Mouse (Mus musculus): ENCODE measurements around the gene Nectin2. TPM values are rescaled to one million over a fixed set of nuclear protein-coding genes. Genes with fewer than 3 reads are reported as not detected.

The Nectin2 gene
- total RNA-seq, 1 experiment from 2014 or later = 90.1 TPM

DNA sequence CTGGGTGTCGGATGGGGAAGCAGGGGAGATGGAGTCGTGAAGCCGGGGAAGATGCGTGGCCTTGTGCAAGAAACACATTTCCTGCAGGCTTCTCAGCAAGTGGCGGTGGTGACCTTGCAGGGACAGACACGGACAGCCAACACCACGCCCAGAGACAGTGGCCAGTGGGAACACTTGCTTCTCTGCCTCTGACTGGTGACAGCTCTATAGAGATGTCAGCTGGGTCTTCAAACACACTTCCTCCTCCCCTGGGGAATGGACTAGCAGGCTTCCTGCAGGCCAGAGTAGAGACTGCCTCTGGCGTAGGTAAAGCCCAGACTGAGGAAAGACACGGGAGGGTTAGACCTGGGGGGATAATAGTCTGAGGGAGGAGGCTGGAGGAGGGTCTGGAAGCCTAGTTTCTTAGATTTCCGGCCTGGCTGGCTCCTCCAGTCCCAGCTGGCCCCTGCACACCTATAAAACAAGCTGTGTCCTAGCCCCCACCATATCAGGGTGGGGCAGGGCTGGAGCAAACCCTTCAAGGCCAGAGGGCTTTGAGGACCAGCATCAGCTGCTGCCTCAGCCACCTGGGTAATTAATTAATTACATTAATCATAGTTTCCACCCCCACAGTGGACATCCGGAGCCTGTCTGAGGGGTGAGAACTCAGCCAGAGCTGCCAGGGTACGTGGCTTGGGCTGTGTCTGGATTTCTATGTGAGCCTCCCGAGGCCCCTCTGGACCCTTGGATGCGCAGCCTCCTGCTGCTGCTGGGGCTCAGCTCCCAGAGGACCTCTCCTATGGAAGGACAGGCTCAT, 5.5 kb downstream of the Nectin2 start:
- DNase-seq = peak; percentile 84

DNA sequence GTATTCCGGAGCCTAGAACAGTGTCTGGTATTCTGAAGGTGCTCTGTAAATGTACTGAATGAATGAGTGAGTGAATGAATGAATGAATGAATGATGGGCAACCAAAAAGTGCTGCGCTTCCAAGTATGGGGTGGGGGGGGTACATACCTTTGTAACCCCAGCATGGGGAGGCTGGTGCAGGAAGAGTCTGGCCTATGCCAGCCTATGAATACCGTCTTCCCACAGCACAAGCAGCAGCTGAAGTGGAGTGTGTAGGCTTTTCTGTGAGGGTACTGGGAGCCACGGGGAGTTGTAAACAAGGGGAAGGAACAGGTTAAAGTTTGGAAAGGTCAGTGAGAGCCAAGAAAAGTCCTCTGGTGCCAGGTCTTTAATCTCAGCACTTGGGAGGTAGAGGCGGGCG, 6.5 kb downstream of the Nectin2 start:
- no peak for DNase-seq

DNA sequence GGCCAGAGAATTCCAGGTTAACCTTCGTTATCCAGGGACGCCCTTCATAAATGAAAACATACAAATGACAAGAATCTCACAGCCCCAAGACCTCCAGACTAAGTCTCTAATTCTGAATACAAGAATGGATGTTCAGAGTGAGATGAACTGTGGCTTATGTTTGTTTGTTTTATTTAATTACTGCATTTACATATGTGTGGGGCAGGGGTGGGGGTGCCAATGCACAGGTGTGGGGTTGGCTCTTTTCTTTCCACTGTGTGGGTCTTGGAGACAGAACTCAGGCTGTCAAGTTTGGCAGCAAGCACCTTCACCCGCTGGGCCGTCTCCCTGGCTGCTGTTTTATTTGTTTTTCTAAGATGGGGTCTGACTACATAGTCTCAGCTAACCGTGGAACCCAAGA, 7.8 kb downstream of the Nectin2 start:
- DNase-seq = no peak

DNA sequence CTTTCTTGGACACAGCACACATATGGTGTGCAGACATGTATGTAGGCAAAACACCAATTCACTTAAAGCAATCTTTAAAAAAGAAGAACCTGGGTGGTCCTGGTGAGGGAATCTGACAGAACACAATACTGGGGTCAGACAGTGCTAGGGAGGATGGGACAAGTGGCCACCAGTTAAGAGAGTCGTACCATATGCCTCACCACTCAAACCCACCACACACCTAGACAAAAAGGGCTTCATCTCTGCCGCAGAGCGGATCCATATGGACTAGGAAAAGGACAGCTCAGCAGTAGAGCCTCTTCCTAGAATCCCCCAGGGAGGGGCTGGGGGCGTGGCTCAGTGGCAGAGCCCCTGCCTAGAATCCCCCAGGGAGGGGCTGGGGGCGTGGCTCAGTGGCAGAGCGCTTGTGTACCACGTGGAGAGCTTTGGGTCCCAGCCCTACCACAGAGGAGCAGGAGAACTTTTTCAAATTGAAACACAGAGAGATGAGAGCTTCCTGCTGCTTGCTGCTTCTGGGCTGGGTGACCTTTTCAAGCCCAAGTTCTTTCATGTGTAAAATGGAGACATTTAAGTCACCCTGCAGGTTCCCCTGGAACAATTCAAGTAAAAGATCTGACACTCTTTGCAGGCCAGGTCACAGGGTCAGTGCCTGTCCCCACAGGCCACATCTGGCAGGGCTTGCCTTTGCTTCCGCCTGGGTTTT, 8.8 kb downstream of the Nectin2 start:
- DNase-seq = peak; percentile 74

DNA sequence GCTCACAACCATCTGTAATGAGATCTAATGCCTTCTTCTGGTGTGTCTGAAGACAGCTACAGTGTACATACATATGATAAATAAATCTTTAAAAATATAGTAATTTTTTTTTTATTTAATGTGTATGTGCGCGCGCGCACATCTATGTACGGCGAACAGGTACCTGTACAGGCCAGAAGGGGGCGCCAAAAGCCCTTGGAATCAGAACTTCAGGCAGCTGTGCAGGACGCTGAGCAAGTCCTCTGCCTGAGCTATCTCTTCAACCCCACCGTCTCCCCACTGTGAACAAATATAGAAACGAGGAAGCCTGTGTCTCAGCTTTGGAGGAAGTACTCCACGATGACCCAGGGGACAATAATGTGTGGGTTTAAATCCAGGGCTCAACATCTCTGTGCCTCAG, 10.0 kb downstream of the Nectin2 start:
- DNase-seq = peak; percentile 63

GRCm38 (mm10) chr7:19738771-19739170, 11.5 kb downstream of the Nectin2 start:
- no peak for DNase-seq

DNA sequence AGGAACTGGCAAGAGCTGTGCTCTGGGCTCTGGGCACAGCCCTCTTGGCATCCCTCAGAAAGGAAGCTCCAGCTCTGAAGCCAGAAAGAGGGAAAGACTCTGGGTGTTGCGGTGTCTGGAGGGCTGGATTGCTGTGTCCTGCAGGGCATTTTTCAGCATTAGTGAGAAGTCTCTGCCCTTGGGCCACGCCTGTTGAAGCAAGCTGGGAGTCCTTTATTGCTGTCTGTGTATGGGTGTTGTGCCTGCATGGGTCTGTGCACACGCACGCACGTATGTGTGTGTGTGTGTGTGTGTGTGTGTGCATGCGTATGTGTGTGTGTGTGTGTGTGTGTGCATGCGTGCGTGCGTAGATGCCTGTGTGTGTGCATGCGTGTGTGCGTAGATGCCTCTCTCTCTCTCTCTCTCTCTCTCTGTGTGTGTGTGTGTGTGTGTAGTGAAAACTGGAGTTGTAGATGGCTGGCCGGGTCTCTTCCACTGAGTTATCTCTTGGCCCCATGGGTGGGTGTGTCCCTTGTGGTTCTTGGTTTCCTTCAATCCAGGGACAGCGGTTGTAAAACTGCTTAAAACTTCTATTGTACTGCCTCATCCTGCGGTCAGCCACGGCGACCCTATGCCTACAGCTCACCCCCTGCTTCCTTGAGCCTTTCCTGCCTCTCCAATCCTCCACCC, 13.8 kb downstream of the Nectin2 start:
- peak; percentile 45 for DNase-seq

GRCm38 (mm10) chr7:19734178-19734666, 16.1 kb downstream of the Nectin2 start:
- peak; percentile 32 for DNase-seq

- DNase-seq = no peak
Measured at GRCm38 (mm10) chr7:19726541-19726940, 23.7 kb downstream of the Nectin2 start.

- no peak for DNase-seq
Measured at GRCm38 (mm10) chr7:19724167-19724566, 26.1 kb downstream of the Nectin2 start.

GRCm38 (mm10) chr7:19722754-19723195, 27.5 kb downstream of the Nectin2 start:
- DNase-seq = peak; percentile 70

DNA sequence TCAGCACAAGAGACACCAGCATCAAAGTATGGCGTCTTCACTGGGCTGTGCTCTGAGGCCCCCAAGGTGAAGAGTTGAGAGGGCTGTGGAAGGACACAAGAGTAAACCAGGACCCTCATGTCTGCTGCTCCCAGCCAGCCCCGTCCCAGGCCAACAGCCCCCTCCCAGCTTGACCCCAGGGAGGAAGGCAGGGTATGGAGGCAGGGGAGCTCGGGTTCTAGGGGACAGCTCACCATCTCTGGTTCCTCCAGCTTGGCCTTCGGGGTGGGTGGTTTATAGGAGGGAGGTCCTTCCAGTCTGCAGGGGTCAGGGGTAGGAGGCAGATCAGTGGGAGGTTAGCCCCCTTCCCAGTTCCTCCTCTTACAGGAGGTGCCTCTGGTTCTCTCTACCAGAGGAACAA, 31.1 kb downstream of the Nectin2 start:
- DNase-seq = no peak

GRCm38 (mm10) chr7:19718297-19718952, 31.9 kb downstream of the Nectin2 start:
- DNase-seq = no peak

DNA sequence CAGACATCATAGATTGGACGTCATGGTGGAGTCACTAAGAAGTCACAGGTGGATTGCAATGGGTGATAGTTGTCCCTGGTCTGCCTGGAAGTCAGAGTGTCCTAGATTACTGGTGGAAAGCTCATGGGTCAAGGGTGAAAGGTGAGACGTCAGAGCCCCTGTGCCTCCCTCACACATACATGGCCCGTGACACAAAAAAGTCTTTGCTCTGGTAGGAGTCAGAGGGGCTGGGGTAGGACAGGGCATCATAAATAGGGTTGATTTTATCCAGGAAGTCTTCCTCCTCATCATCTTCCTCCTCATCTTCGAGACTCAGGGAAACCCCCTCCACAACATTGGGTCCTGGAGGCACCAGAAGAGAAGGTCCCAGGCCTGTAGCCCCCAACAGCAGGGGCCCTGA, 32.9 kb downstream of the Nectin2 start:
- no peak for DNase-seq

GRCm38 (mm10) chr7:19716822-19717221, 33.5 kb downstream of the Nectin2 start:
- DNase-seq = no peak

- no peak for DNase-seq
Measured at GRCm38 (mm10) chr7:19716055-19716682, 34.1 kb downstream of the Nectin2 start.

GRCm38 (mm10) chr7:19715239-19716054, 34.8 kb downstream of the Nectin2 start, which contains the start of gene Tomm40:
Tomm40 (minus strand) TSS chr7:19715438.
- DNase-seq = peak; percentile 98

DNA sequence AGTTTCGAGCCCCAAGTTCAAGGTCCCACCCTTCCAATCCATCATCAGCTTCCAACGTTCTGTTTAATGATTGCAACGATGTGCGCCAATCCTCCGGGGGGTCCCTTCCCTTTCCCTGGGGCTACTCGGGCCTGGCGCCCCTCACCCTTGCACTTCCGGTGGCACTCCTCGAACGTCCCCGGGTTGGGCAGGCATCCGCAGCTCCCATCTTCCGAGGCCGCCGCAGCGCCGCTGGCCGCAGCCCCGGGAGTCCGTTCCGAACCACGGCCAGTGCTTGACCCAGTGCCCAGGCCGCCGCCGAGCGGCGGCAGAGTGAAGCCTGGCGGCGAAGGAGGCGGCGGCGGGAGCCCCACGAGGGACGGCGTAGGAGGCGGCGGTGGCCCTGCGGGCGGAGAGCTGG, 35.4 kb downstream of the Nectin2 start:
- DNase-seq = no peak

DNA sequence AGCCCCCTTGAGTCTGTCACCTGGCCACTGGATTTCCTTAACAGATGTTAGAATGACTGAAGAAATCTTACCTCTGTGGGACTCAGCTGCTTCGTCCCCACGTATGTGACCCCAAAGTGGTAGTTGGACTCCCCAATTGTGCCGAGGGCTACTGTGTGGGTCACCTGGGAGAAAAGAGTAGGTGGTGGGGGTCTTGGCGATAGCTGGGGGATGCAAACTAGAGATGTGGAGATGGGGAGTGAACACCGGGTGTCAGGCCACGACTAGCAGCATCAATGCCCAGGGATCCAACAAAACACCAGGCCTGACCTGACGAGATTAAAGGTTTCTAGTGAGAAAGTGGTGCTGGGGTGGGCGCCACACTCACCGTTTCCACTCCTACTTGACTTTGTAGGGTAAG, 36.7 kb downstream of the Nectin2 start:
- no peak for DNase-seq

- DNase-seq = no peak
Measured at GRCm38 (mm10) chr7:19713196-19713595, 37.1 kb downstream of the Nectin2 start.

DNA sequence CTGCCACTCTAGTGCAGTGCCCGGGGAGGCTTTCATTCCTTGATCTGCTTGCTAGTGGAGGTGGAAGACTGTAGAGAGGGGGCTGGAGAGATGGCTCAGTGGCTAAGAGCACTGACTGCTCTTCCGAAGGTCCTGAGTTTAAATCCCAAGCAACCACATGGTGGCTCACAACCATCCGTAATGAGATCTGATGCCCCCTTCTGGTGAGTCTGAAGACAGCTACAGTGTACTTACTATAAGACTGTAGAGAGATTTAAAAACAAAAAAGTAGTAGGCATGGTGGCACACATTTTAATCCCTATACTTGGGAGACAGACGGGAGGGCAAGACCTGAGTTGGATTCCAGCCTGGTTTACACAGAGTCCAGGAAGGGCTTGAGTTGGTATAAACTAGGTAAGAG, 37.9 kb downstream of the Nectin2 start:
- no peak for DNase-seq
